Mouse (Mus musculus) 3134 (cell line): ENCODE data around the gene Ugt1a8.
"Not testable (repeated sequence)": the region's sequence is repeated elsewhere in the genome, so short reads cannot be mapped to it uniquely, and the experiment has no call there.

Experiments
- DNase-seq: peaks from one replicate; pipeline ENCODE4 v3.0.0-alpha.2; 2011; ENCODE audit warnings: low spot score; ENCODE audit not compliant: insufficient read length; ENCODE audit errors: extremely low read depth

Gene Ugt1a8

GRCm38 (mm10) chr1:88172190-88172589, 84.6 kb downstream of the Ugt1a8 start:
- DNase-seq: not testable (repeated sequence)

- no peak for DNase-seq
Measured at GRCm38 (mm10) chr1:88179657-88180056, 92.0 kb downstream of the Ugt1a8 start.

- no peak for DNase-seq
Measured at GRCm38 (mm10) chr1:88186325-88186935, 98.8 kb downstream of the Ugt1a8 start.

GRCm38 (mm10) chr1:88192136-88192535, 104.5 kb downstream of the Ugt1a8 start:
- DNase-seq: no peak

- no peak for DNase-seq
Measured at GRCm38 (mm10) chr1:88195687-88196086, 108.1 kb downstream of the Ugt1a8 start.

- DNase-seq: no peak
Measured at GRCm38 (mm10) chr1:88197443-88197842, 109.8 kb downstream of the Ugt1a8 start.

- no peak for DNase-seq
Measured at GRCm38 (mm10) chr1:88199996-88200395, 112.4 kb downstream of the Ugt1a8 start.

- DNase-seq: no peak
Measured at GRCm38 (mm10) chr1:88200456-88200855, 112.8 kb downstream of the Ugt1a8 start, which contains the start of gene Ugt1a2. TSS of gene Ugt1a2 (plus strand) at chr1:88200601.

- DNase-seq: peak; percentile 13
Measured at GRCm38 (mm10) chr1:88205294-88205922, 117.8 kb downstream of the Ugt1a8 start, which contains the start of gene Dnajb3. TSS of gene Dnajb3 (minus strand) at chr1:88205782.

GRCm38 (mm10) chr1:88206843-88207479, 119.3 kb downstream of the Ugt1a8 start:
- DNase-seq: no peak

GRCm38 (mm10) chr1:88211812-88212211, 124.2 kb downstream of the Ugt1a8 start, which contains the start of gene Ugt1a1:
TSS of gene Ugt1a1 (plus strand) at chr1:88211959.
- DNase-seq: peak; percentile 4

- DNase-seq: peak; percentile 10
Measured at GRCm38 (mm10) chr1:88212341-88213045, 124.9 kb downstream of the Ugt1a8 start.

- peak; percentile 7 for DNase-seq
Measured at GRCm38 (mm10) chr1:88213061-88213460, 125.4 kb downstream of the Ugt1a8 start.

GRCm38 (mm10) chr1:88213766-88214461, 126.3 kb downstream of the Ugt1a8 start:
- peak; percentile 5 for DNase-seq

GRCm38 (mm10) chr1:88214462-88214952, 126.9 kb downstream of the Ugt1a8 start:
- DNase-seq: peak; percentile 4

GRCm38 (mm10) chr1:88215466-88216380, 128.1 kb downstream of the Ugt1a8 start:
- DNase-seq: peak; percentile 4

GRCm38 (mm10) chr1:88216551-88216950, 128.9 kb downstream of the Ugt1a8 start:
- no peak for DNase-seq

- no peak for DNase-seq
Measured at GRCm38 (mm10) chr1:88217144-88217543, 129.5 kb downstream of the Ugt1a8 start.

GRCm38 (mm10) chr1:88217576-88217975, 130.0 kb downstream of the Ugt1a8 start:
- peak; percentile 3 for DNase-seq
